Mouse (Mus musculus): Measurements from ENCODE around the gene Apmap. TPM values are rescaled to one million over a fixed set of nuclear protein-coding genes. Genes with fewer than 3 reads are reported as not detected.

Gene Apmap
- 54.6 and 94.0 TPM in 2 replicates for polyA plus RNA-seq (2012; rRNA removed)

GRCm38 (mm10) chr2:150608087-150608799, at the start of gene Apmap:
Gene Apmap, minus strand, starts transcription at chr2:150608567.

GRCm38 (mm10) chr2:150569847-150570590, 38.3 kb downstream of the Apmap start, which contains the start of gene Cst7:
Gene Cst7, plus strand, starts transcription at chr2:150570415.

Other genes starting within 250 kb of the Apmap start
- 1.5 TPM in 2 replicates for gene 3300002I08Rik, start 245.8 kb downstream of the Apmap start, polyA plus RNA-seq (2012; rRNA removed)
- gene Zfp442, start 157.1 kb downstream of the Apmap start, polyA plus RNA-seq (2012; rRNA removed), result 0.06 and 0.11 TPM in 2 replicates
- not detected in 2 replicates for gene Zfp345, start 123.5 kb downstream of the Apmap start, polyA plus RNA-seq (2012; rRNA removed)
- 0.60 and 0.82 TPM in 2 replicates for gene Cst7, start 38.2 kb downstream of the Apmap start, polyA plus RNA-seq (2012; rRNA removed)
- 49.5 and 78.3 TPM in 2 replicates for gene Acss1, start 59.9 kb upstream of the Apmap start, polyA plus RNA-seq (2012; rRNA removed)
- gene Vsx1, start 80.8 kb upstream of the Apmap start, polyA plus RNA-seq (2012; rRNA removed), result 0.05 TPM in 1 of 2 replicates, not detected in the other
- 40.0 and 44.5 TPM in 2 replicates for gene Entpd6, start 140.5 kb upstream of the Apmap start, polyA plus RNA-seq (2012; rRNA removed)
- gene Pygb, start 178.2 kb upstream of the Apmap start, polyA plus RNA-seq (2012; rRNA removed), result 117 and 125 TPM in 2 replicates

Measured in ovary, adult 2 months (tissue).